Mouse (Mus musculus) monocyte, adult 2 months (primary cell): ENCODE data around the gene Zbtb8a.
"Not testable (repeated sequence)": the region's sequence is repeated elsewhere in the genome, so short reads cannot be mapped to it uniquely, and the experiment has no call there.

Experiments used
- DNase-seq, 2 experiments: peaks; one replicate each; pipeline ENCODE4 v3.0.0; 2022; ENCODE audit warnings: low spot score in 2 of 2, low read depth in 1 of 2

Zbtb8a gene

DNA sequence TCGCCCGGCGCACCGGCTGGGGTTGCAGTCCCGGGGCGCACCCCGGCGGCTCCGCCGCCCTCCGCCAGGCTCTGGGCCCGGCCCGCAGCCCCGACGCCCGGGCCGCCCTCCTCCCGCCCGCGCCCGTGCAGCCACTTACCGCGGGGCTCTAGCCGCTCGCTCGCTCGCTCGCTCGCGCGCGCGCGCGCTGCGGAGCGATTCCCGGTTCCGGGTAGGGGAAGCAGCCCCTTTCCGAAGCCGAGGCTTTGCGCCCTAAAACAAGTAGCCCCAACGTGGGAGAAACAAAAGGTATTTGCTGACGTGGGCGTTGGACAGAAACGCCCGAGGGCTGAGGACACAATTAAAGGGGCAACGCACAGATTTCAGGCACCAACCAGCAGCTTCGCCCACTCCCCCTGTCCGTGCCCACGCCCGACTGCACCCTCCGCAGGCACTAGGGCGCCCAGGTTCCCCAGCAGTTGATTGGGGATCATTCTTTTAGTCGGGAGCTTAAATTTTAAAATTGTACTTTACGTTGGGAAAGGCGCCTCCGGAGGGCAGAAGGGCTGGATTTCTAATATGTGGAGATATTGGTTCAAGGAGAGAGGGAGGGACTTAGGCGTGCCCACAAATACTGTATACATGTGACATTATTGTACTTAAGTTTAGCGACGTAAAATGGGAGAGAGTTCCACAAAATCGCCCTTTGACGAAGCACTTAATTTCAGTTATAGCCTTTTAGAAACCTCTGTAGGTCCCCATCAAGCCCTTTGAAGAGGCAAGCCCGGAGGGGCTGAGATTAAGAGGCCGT lies at the start of gene Zbtb8a:
Gene Zbtb8a (minus strand): TSS at position 516 of the 790 bp plus-strand sequence.
- no peak for DNase-seq

DNA sequence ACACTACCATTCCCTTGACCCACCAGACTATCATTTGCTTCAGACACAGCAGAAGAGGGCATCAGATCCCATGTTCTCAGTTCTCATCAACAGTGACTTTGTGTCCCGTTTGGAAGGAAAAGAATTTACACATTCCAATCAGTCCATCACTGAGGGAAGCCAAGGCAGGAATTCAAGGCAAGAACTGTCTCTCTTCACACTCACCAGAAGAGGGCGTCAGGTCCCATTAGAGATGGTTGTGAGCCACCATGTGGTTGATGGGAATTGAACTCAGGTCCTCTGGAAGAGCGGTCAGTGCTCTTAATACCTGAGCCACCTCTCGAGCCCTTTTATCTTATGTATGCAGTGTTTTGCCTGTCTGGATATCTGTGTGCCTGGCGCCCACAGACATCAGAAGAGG lies 40.4 kb upstream of the Zbtb8a start:
- DNase-seq: no peak

DNA sequence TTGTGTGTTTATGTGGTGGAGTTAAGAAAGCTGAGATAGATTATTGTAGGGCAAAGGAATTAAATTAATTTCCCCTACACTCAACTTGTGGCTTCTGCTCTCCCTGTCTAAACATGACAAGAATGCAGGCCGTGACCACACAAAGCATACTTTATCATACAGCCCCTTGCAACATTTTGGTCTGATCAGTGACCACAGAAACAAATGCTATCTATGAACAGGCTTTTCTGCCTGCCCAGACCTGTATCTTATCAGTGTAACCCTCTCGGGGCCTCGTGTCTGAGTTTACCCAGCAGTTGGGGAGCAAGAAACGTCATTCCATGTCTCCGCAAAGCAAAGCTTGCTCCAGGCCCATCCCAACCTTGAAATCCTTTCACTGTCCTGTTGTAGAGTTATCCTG lies 38.6 kb upstream of the Zbtb8a start:
- no peak for DNase-seq

- no peak for DNase-seq
These were observed 38.0 kb upstream of the Zbtb8a start for GRCm38 (mm10) chr4:129415892-129416291.

- DNase-seq: no peak
These were observed 33.1 kb upstream of the Zbtb8a start for GRCm38 (mm10) chr4:129410991-129411390.

GRCm38 (mm10) chr4:129410532-129410931 lies 32.6 kb upstream of the Zbtb8a start:
- DNase-seq: not testable (repeated sequence)

- peak in 1 of 2 experiments; percentile 2 for DNase-seq
These were observed 28.5 kb upstream of the Zbtb8a start for GRCm38 (mm10) chr4:129406447-129406846.

DNA sequence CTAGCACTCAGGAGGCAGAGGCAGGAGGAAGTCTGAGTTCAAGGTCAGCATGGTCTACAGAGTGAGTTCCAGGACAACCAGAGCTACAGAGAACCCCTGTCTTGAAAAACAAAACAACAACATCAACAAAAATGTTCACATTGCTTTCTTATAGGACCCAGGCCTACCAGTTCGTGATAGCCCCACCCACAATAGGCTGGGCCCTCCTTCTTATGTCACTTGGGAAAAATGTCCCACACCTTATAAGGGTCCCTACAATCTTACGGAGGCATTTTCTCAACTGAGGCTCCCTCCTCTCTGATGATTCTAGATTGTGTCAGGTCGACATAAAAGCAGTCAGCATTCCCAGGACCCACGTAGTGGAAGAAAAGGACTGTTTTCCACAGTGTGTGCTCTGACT lies 21.9 kb upstream of the Zbtb8a start:
- DNase-seq: no peak

DNA sequence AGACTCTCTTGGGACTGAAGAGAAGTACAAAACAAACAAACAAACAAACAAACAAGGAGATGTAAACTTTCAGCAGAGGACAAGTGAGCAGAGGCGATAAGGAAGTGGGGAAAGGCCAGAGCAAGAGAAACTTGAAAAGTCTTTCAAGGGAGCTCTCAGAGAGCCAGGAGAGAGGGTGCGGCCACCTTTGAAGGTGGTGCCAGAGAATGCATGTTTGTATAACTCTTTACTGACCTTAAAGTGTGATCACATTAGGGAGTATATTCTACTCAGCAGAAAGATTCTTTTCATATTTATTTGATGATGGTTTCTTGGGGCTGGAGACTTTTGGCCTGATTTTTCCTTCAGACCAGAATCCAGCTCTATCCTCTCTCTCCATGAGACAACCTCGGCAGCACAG lies 19.0 kb upstream of the Zbtb8a start:
- no peak for DNase-seq

DNA sequence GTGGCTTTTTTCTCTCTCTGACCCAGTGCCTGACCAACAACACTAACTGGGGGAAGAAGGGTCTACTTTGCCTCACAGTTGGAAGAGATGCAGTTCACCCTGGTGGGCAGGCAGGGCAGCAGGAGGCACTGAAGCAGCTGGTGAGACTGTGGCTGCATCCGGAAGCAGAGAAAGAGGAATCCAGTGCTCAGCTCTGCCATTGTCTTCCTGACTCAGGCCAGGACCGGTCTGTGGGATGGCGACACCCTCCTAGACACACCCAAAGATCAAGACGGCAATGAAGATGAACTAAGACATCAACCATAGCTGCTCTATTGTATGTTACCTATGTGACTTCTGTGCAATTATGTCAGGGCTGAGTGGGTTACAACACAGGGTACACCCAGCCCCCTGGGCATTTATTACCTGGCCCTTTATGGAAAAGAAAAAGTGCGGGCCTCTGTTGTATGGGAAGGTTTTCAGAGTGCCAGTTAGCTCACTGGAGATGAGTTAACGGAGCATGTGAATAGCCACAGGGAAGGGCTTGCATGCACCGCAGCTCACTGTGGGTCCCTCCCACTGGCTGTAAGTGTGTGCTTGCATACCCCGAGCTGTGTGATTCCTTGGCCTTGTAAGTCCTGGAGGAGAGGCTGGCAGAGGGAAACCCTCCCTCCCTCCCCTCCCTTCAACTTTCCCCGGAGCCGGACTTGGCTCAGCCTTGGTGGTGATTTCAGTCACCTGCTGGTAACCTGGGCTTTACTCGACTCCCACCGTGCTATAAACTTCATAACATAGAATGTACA lies 16.4 kb upstream of the Zbtb8a start:
- DNase-seq: no peak

DNA sequence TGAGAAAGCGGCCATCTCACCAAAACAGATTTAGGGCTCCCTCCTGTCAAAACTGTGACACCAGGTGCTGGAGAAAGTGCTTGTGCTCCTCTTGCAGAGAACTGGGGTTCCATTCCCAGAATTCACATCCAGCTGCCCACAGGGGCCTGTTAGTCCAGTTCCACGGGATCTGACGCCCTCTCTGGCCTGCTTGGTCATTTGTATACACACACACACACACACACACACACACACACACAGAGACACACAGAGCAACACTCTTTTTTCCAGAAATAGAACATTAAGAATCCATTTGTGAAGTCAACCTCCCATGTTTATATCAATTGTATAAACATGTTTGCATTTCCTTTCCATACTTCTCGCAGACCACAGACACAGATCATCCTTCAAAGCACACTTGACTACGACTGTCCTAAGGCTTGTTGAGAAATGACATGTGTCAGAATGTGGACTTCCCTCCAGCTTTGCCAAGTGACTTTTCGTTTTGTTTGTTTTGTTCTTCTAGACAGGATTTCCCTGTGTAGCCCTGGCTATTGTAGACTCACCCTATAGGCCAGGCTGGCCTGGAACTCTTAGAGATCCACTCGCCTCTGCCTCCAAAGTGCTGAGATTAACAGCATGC lies 13.1 kb upstream of the Zbtb8a start:
- no peak for DNase-seq

- no peak for DNase-seq
These were observed 12.4 kb upstream of the Zbtb8a start for GRCm38 (mm10) chr4:129390216-129390743.

- DNase-seq: no peak
These were observed 10.5 kb upstream of the Zbtb8a start for GRCm38 (mm10) chr4:129388404-129388803.

GRCm38 (mm10) chr4:129386989-129387388 lies 9.1 kb upstream of the Zbtb8a start:
- no peak for DNase-seq

DNA sequence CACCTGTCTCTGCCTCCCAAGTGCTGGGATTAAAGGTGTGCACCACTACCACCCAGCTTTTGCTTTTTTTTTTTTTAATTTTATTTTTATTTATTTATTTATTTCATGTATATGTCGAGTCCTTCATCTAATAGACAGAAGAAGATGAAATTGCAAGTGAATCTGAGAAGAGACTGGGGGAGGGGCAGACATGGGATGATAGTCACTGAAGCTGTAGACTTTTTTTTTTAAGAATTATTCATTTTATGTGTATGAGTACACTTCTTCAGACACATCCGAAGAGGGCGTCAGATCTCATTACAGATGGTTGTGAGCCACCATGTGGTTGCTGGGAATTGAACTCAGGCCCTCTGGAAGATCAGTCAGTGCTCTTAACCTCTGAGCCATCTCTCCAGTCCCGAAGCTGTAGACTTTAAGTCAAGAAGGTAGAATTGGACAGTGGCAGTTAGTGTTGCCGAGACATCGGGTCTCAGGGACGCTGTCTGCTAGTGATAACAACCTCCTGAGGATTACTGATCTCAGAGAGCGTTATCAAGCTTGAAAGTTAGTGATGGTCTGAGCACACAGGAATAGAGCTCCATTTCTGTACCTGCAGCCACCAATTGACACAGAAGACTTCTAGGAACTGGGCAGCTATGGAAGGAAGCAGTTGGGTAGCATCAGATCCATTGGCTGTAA lies 8.5 kb upstream of the Zbtb8a start:
- DNase-seq: no peak

- no peak for DNase-seq
These were observed 7.8 kb upstream of the Zbtb8a start for GRCm38 (mm10) chr4:129385685-129386084.

DNA sequence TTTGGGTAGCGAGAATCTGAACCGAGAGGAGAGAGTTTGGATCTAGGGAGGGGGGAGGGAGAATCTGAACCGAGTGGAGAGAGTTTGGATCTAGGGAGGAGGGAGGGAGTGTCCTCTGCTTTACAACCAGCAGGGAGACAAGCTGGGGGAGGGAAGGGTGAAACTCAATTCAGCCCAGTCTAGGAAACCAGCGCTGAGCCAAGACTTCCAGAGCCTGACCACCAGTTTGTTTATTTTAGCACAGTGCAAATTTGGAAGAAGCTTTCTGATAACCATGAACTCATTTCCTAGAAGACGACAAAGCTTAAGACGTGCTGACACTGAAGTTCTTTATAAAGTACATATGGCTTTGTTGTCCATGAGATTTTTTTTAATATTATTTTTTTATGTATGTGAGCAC lies 6.5 kb upstream of the Zbtb8a start:
- DNase-seq: no peak

DNA sequence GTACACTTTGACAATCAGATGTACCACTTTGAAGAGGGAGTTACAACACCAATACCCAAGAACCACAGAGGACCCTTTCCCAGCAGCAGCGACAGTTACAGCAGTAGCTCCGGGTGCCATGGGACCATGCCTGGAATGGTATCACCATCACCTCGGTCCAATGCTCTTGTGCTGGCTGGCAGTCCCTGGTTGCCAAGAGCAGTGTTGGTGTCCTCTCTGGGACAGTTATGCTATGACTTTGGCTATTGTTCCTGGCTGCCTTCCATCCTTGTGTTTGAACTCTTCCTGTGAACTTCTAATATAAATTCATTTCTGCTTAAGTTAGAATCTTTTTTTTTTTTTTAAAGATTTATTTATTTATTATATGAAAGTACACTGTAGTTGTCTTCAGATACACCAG lies 5.7 kb upstream of the Zbtb8a start:
- no peak for DNase-seq

- DNase-seq: no peak
These were observed 4.6 kb upstream of the Zbtb8a start for GRCm38 (mm10) chr4:129382488-129382887.

GRCm38 (mm10) chr4:129382029-129382428 lies 4.1 kb upstream of the Zbtb8a start:
- DNase-seq: no peak

DNA sequence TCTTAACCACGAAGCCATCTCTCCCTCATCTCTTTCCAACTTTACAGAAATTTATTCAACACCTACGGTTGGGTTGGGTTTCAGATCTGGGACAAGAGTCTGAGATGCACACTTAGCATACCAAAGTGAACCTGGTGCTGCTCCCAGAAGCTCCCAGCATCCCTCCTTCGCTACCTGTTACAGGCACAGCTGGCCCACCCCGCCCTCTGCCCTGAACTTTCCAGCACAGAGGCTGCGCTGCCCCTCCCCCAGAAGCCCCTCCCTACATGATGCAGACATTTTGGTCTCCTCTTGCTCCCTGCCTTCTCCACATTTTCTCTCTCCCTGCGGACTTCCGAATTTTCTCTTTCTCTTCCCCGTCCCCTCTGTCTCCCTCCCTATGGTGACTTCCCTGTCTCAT lies 3.2 kb upstream of the Zbtb8a start:
- DNase-seq: no peak
